Mouse (Mus musculus) ES-Bruce4 (cell line): ENCODE data around the gene Ngly1. TPM values are rescaled to one million over a fixed set of nuclear protein-coding genes. Genes with fewer than 3 reads are reported as not detected.

Source experiments
- H3K27ac ChIP-seq: 2 replicates; pipeline ENCODE4 v1.5.1; 2012; ENCODE audit warnings: low read length, inconsistent platforms; ENCODE audit not compliant: insufficient read depth
- H3K27me3 ChIP-seq: 2 replicates; pipeline ENCODE4 v1.6.1; 2012; ENCODE audit warnings: mild to moderate bottlenecking, low read length, inconsistent platforms; ENCODE audit not compliant: control insufficient read depth, poor library complexity, insufficient read depth, severe bottlenecking
- H3K36me3 ChIP-seq: 2 replicates; pipeline ENCODE4 v1.6.1; 2012; ENCODE audit warnings: inconsistent platforms, mild to moderate bottlenecking, low read length, moderate library complexity; ENCODE audit not compliant: control insufficient read depth, poor library complexity, insufficient read depth, severe bottlenecking
- H3K4me1 ChIP-seq: one replicate; pipeline ENCODE4 v1.8.1; 2011; ENCODE audit warnings: low read length; ENCODE audit not compliant: control insufficient read depth, insufficient read depth
- H3K4me3 ChIP-seq: 2 replicates; pipeline ENCODE4 v1.5.1; 2011; ENCODE audit warnings: low read depth, mild to moderate bottlenecking, low read length
- H3K9ac ChIP-seq: 2 replicates; pipeline ENCODE4 v1.6.1; 2012; ENCODE audit warnings: low read depth, mild to moderate bottlenecking, inconsistent platforms; ENCODE audit not compliant: poor library complexity, severe bottlenecking
- H3K9me3 ChIP-seq: replicated peaks from 2 replicates; pipeline ENCODE4 v1.6.1; 2012; ENCODE audit warnings: mild to moderate bottlenecking, low read length, inconsistent platforms; ENCODE audit not compliant: control insufficient read depth, poor library complexity, insufficient read depth, severe bottlenecking
- CTCF ChIP-seq: IDR thresholded peaks from one replicate; pipeline ENCODE4 v1.8.1; 2011; ENCODE audit warnings: low read depth, low read length
- EP300 ChIP-seq: IDR thresholded peaks from 2 replicates; pipeline ENCODE4 v1.6.1; 2011; ENCODE audit warnings: low read depth, low read length; ENCODE audit not compliant: insufficient read depth
- POLR2A ChIP-seq: IDR thresholded peaks from one replicate; pipeline ENCODE4 v1.8.1; 2011; ENCODE audit warnings: low read length; ENCODE audit not compliant: insufficient read depth
- polyA plus RNA-seq: library from polyadenylated mRNA; stranded (reverse); fragments of >200 nt; gene quantifications from 2 replicates; pipeline ENCODE4 v1.2.4, GENCODE M21; 2011; ENCODE audit warnings: low read depth; ENCODE audit not compliant: missing spikeins, insufficient read depth, insufficient read length

Ngly1 gene
- polyA plus RNA-seq, 1 experiment = 11.8 TPM

- Histone ChIP-seq H3K9me3 (no peaks in the 10 kb centered on the region), H3K4me3 (no peak overlapping the region), H3K4me1 (no peaks in the 10 kb centered on the region), H3K27ac (no peak overlapping the region), H3K9ac (no peak overlapping the region), H3K27me3 (no peaks in the 10 kb centered on the region), H3K36me3 (no peaks in the 10 kb centered on the region)
- TF ChIP-seq EP300 = no peak
- TF ChIP-seq CTCF = no peak
- no peak for TF ChIP-seq POLR2A
These were observed 110.6 kb downstream of the Ngly1 start for GRCm38 (mm10) chr14:16359704-16360103.

Other genes starting within 250 kb of the Ngly1 start
- 7.1 and 7.2 TPM in 2 replicates for gene Oxsm, start 528 bp downstream of the Ngly1 start, polyA plus RNA-seq
- gene Top2b, start 115.9 kb downstream of the Ngly1 start, polyA plus RNA-seq = 112 and 122 TPM in 2 replicates